Comparison of ENCODE assay signal across 13 mouse cellular contexts in the genomic region with DNA sequence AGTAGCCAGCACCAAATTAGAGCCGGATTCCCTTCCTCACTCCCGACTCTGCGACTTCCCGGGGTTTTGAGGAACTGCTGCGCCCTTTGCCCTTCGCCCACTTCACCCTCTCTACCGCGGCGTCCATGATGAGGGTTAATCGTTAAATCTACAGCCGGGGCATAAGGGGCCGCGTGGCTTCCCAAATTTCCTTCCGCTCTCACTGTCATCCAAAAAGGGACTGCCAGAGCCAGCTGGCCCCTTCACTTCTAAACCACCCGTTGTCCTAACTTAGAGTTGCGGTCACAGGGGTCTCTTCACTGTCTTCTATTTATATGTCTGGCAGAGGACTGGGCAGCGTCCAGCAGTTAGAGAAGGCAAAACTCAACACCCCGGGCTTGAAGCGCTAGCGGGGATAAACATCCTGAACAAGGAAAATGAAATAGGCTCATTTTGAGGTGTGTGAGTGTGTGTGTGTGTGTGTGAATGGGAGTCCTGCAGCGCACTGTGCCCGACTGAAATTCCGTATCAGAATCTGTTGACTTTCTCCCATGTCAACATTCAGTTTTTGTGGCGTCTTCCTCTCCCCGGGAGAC. TPM values are rescaled to one million over a fixed set of nuclear protein-coding genes. Genes with fewer than 3 reads are reported as not detected.
DNase-seq lines count a peak whose midpoint lies in the region; ATAC-seq lines count a peak whose summit lies in the region.
"Had no signal": no experiment of that assay in that cellular context is flagged by ENCODE, and none has a peak within 500 bp of the region (broad histone marks: within the 10 kb centered on the region; RNA-seq: fewer than 3 reads in every experiment).

No protein-coding gene starts in this region.

- ATAC-seq in heart, embryonic 11.5 days (replicated peaks; ENCODE audit: insufficient number of reproducible peaks, low FRiP score, low TSS enrichment), result no peak
- ATAC-seq in limb, embryonic 11.5 days (ENCODE audit: insufficient number of reproducible peaks, low FRiP score, low TSS enrichment, low read depth), result no peak
- no peak for ATAC-seq in hindbrain, embryonic 11.5 days (ENCODE audit: low FRiP score)
- ATAC-seq in neural tube, embryonic 12.5 days (ENCODE audit: low FRiP score, low read depth), result no peak
- ATAC-seq: midbrain, embryonic 16.5 days had no signal

- H3K4me1 ChIP-seq in heart, embryonic 11.5 days (ENCODE audit: control insufficient read depth, insufficient read depth, low read length), result peaks cover 12% of the 10 kb centered on the region
- peaks cover 18% of the 10 kb centered on the region for H3K4me1 ChIP-seq in limb, embryonic 11.5 days (ENCODE audit: control insufficient read depth, insufficient read depth, low read length)
- peaks cover 38% of the 10 kb centered on the region for H3K4me1 ChIP-seq in limb, embryonic 10.5 days
- H3K4me1 ChIP-seq in hindbrain, embryonic 11.5 days (replicated peaks; ENCODE audit: control insufficient read depth, insufficient read depth, low read length), result peaks cover 14% of the 10 kb centered on the region
- peaks cover 21% of the 10 kb centered on the region for H3K4me1 ChIP-seq in neural tube, embryonic 12.5 days

- H3K4me2 ChIP-seq in heart, embryonic 11.5 days, result peak overlapping the region; percentile 34; the same call in 1 of the 2 replicates
- no peak overlapping the region for H3K4me2 ChIP-seq in limb, embryonic 11.5 days (ENCODE audit: low read depth, severe bottlenecking)
- H3K4me2 ChIP-seq in hindbrain, embryonic 11.5 days (replicated peaks; ENCODE audit: low read depth, low read length), result 0 out of 2 replicates have a peak overlapping the region, but pooled peaks have one; percentile 5
- H3K4me2 ChIP-seq in neural tube, embryonic 12.5 days (replicated peaks), result peak overlapping the region; percentile 18; the same call in 1 of the 2 replicates

- DNase-seq in heart, postnatal 25 days (ENCODE audit: low spot score), result no peak
- DNase-seq in limb, embryonic 11.5 days (ENCODE audit: low spot score), result peak; percentile 52
- DNase-seq in limb, embryonic 10.5 days (ENCODE audit: low spot score), result no peak
- peak; percentile 58 for DNase-seq in hindbrain, embryonic 11.5 days (ENCODE audit: low spot score)
- DNase-seq in c-Kit-positive CD71-positive TER-119-positive erythroid progenitor cells, embryonic 14.5 days (ENCODE audit: low spot score), result no peak
- DNase-seq in retina, embryonic 14.5 days (ENCODE audit: low spot score), result no peak
- DNase-seq: adrenal gland, adult 8-10 months; cerebellum, adult 11 months had no signal

- H3K4me3 ChIP-seq in heart, embryonic 11.5 days (ENCODE audit: low read depth, low read length), result 0 out of 2 replicates have a peak overlapping the region, but pooled peaks have one; percentile 4
- no peak overlapping the region for H3K4me3 ChIP-seq in limb, embryonic 11.5 days (ENCODE audit: low read depth, low read length)
- no peak overlapping the region for H3K4me3 ChIP-seq in limb, embryonic 10.5 days
- H3K4me3 ChIP-seq in hindbrain, embryonic 11.5 days (ENCODE audit: low read depth, low read length), result 0 out of 2 replicates have a peak overlapping the region, but pooled peaks have one; percentile 12
- no peak overlapping the region for H3K4me3 ChIP-seq in neural tube, embryonic 12.5 days

- H3K27ac ChIP-seq in heart, embryonic 11.5 days (ENCODE audit: low read depth, low read length), result no peak overlapping the region
- no peak overlapping the region for H3K27ac ChIP-seq in limb, embryonic 11.5 days (replicated peaks; ENCODE audit: low read depth, low read length)
- H3K27ac ChIP-seq in limb, embryonic 10.5 days, result no peak overlapping the region
- no peak overlapping the region for H3K27ac ChIP-seq in hindbrain, embryonic 11.5 days (ENCODE audit: low read depth, low read length)
- no peak overlapping the region for H3K27ac ChIP-seq in neural tube, embryonic 12.5 days

- H3K9ac ChIP-seq in heart, embryonic 11.5 days (ENCODE audit: low read depth, low read length), result no peak overlapping the region
- no peak overlapping the region for H3K9ac ChIP-seq in limb, embryonic 11.5 days (ENCODE audit: low read length)
- no peak overlapping the region for H3K9ac ChIP-seq in hindbrain, embryonic 11.5 days (ENCODE audit: low read depth, low read length)
- no peak overlapping the region for H3K9ac ChIP-seq in neural tube, embryonic 12.5 days

- H3K9me3 ChIP-seq in heart, embryonic 11.5 days (replicated peaks; ENCODE audit: control insufficient read depth, low read length), result no peaks in the 10 kb centered on the region
- no peaks in the 10 kb centered on the region for H3K9me3 ChIP-seq in limb, embryonic 11.5 days (ENCODE audit: control insufficient read depth, low read length)
- H3K9me3 ChIP-seq in limb, embryonic 10.5 days (replicated peaks), result no peaks in the 10 kb centered on the region
- no peaks in the 10 kb centered on the region for H3K9me3 ChIP-seq in hindbrain, embryonic 11.5 days (ENCODE audit: control insufficient read depth, low read length)
- no peaks in the 10 kb centered on the region for H3K9me3 ChIP-seq in neural tube, embryonic 12.5 days

- under 1% methylated on average over 25 of the region's 25 CpGs for WGBS in heart, embryonic 11.5 days (ENCODE audit: insufficient replicate concordance)
- WGBS in limb, embryonic 11.5 days, result under 1% methylated on average over 25 of the region's 25 CpGs
- WGBS in limb, embryonic 10.5 days, result under 1% methylated on average over 25 of the region's 25 CpGs
- WGBS in hindbrain, embryonic 11.5 days, result under 1% methylated on average over 25 of the region's 25 CpGs
- under 1% methylated on average over 25 of the region's 25 CpGs for WGBS in neural tube, embryonic 12.5 days

- peaks cover 96% of the 10 kb centered on the region for H3K27me3 ChIP-seq in heart, embryonic 11.5 days (ENCODE audit: control insufficient read depth, insufficient read depth, low read length)
- H3K27me3 ChIP-seq in limb, embryonic 11.5 days (ENCODE audit: control insufficient read depth, insufficient read depth, low read length), result peaks cover 93% of the 10 kb centered on the region
- peaks cover 100% of the 10 kb centered on the region for H3K27me3 ChIP-seq in limb, embryonic 10.5 days (ENCODE audit: low read depth, poor library complexity, severe bottlenecking)
- H3K27me3 ChIP-seq in hindbrain, embryonic 11.5 days (ENCODE audit: control insufficient read depth, insufficient read depth, low read length), result peaks cover 96% of the 10 kb centered on the region
- H3K27me3 ChIP-seq in neural tube, embryonic 12.5 days (replicated peaks), result peaks cover 95% of the 10 kb centered on the region

- H3K36me3 ChIP-seq in heart, embryonic 11.5 days (ENCODE audit: control insufficient read depth, insufficient read depth, low read length), result no peaks in the 10 kb centered on the region
- H3K36me3 ChIP-seq in limb, embryonic 11.5 days (ENCODE audit: control insufficient read depth, insufficient read depth, low read length), result no peaks in the 10 kb centered on the region
- no peaks in the 10 kb centered on the region for H3K36me3 ChIP-seq in limb, embryonic 10.5 days
- no peaks in the 10 kb centered on the region for H3K36me3 ChIP-seq in hindbrain, embryonic 11.5 days (ENCODE audit: control insufficient read depth, insufficient read depth, low read length)
- no peaks in the 10 kb centered on the region for H3K36me3 ChIP-seq in neural tube, embryonic 12.5 days

- intact Hi-C loops in heart, postnatal 25 days (cut with DNase I), result no loop called here

RNA-seq across cellular contexts. Expression of a gene that starts 13.6 kb away (rescaled TPM):
- not detected in 2 replicates for polyA plus RNA-seq in heart, embryonic 11.5 days (2014; fragmentation: Nextera tagmentation; extraction: Ambion mirVana)
- total RNA-seq in heart, postnatal 25 days (2021), result not detected
- polyA plus RNA-seq in limb, embryonic 11.5 days (2014; fragmentation: Nextera tagmentation; extraction: Ambion mirVana), result 0.06 TPM in 1 of 2 replicates, not detected in the other
- 0.23 TPM in 1 of 2 replicates, not detected in the other for polyA plus RNA-seq in limb, embryonic 10.5 days (2016; fragmentation: Nextera tagmentation; extraction: Ambion mirVana)
- 5.1 and 7.9 TPM in 2 replicates for polyA plus RNA-seq in hindbrain, embryonic 11.5 days (2014; fragmentation: Nextera tagmentation; extraction: Ambion mirVana)
- polyA plus RNA-seq in neural tube, embryonic 12.5 days (2016; fragmentation: Nextera tagmentation; extraction: Ambion mirVana), result 12.3 and 22.8 TPM in 2 replicates
- total RNA-seq: left cerebral cortex, postnatal 25 days had no signal
- polyA plus RNA-seq: lung, embryonic 16.5 days had no signal

Comparison
In these comparisons a context has a peak if more than half of its experiments do, and no peak if none do; other contexts are left out.
1. DNase-seq: peak in limb, embryonic 11.5 days (single experiment) and hindbrain, embryonic 11.5 days (single experiment); none in heart, postnatal 25 days (single experiment), limb, embryonic 10.5 days (single experiment), c-Kit-positive CD71-positive TER-119-positive erythroid progenitor cells, embryonic 14.5 days (single experiment) and retina, embryonic 14.5 days (single experiment).
2. H3K4me3 ChIP-seq: peak in heart, embryonic 11.5 days (single experiment) and hindbrain, embryonic 11.5 days (single experiment); none in limb, embryonic 11.5 days (single experiment), limb, embryonic 10.5 days (single experiment) and neural tube, embryonic 12.5 days (single experiment).